Mouse (Mus musculus): ENCODE results near the gene Ttc9b. TPM values are rescaled to one million over a fixed set of nuclear protein-coding genes. Genes with fewer than 3 reads are reported as not detected.

Ttc9b gene
- polyA plus RNA-seq, 1 experiment from 2014 or later: 0.20 TPM

DNA sequence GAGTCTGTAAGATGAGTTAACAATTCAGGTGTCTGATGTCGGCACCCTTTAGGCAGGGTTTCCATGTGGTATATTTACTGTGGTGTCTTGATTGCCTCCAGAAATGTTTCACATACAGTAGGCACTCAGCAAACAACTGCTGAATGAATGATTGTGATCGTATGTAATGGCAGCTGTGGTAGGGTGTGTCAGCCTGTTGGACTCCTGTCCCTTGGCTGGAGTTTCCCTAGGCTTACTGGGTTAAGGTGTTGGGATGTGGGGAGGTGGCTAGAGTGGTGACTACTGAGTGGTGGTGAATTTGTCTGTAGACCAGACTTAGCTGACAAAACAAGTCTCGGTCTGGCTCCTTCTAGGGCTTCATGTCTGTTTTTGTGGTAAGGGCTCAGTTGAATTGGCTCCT is 43.3 kb upstream of the Ttc9b start:
- Histone ChIP-seq H3K4me2 (replicated peaks; ENCODE audit: low read depth, low read length) (no peak overlapping the region), H3K9ac (ENCODE audit: low read depth, low read length) (no peak overlapping the region), H3K4me1 (ENCODE audit: control insufficient read depth, insufficient read depth, low read length) (peaks cover 21% of the 10 kb centered on the region; the same call in 1 of the 2 replicates), H3K4me3 (ENCODE audit: low read length) (no peak overlapping the region), H3K9me3 (ENCODE audit: control insufficient read depth, low read length) (no peaks in the 10 kb centered on the region), H3K27me3 (ENCODE audit: control insufficient read depth, insufficient read depth, low read length) (no peaks in the 10 kb centered on the region), H3K27ac (ENCODE audit: low read depth, low read length) (no peak overlapping the region), H3K36me3 (ENCODE audit: control insufficient read depth, insufficient read depth, low read length) (peaks cover 27% of the 10 kb centered on the region; the same call in 1 of the 2 replicates)
- no peak for ATAC-seq (ENCODE audit: low FRiP score, low TSS enrichment)
- 93% methylated on average over 3 of the region's 3 CpGs for WGBS

DNA sequence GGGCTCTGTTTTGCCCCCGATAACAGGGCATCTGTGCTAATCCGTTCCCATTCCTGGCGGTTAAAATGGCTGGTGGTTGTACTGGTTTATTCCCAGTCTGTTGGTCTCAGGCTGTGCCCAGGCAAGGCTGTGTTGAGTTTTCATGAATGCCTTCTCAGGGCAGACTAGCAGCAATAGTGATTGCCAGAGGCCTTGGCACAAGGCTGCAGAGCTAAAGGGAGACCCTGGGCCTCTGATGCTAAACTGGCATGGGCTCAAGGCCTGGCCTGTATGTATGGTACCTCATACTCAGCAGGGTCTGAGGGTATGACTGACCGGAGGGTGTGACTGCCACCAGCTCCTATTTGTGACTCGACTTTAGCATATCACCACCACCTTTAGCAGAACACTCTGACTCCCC is 42.8 kb upstream of the Ttc9b start:
- WGBS: 94% methylated on average over 5 of the region's 5 CpGs
- no peak for ATAC-seq (ENCODE audit: low FRiP score, low TSS enrichment)
- H3K4me3 ChIP-seq (ENCODE audit: low read length): no peak overlapping the region
- H3K4me2 ChIP-seq (replicated peaks; ENCODE audit: low read depth, low read length): no peak overlapping the region
- H3K4me1 ChIP-seq (ENCODE audit: control insufficient read depth, insufficient read depth, low read length): peaks cover 20% of the 10 kb centered on the region; the same call in 1 of the 2 replicates
- H3K27ac ChIP-seq (ENCODE audit: low read depth, low read length): no peak overlapping the region
- no peak overlapping the region for H3K9ac ChIP-seq (ENCODE audit: low read depth, low read length)
- no peaks in the 10 kb centered on the region for H3K27me3 ChIP-seq (ENCODE audit: control insufficient read depth, insufficient read depth, low read length)
- H3K9me3 ChIP-seq (ENCODE audit: control insufficient read depth, low read length): no peaks in the 10 kb centered on the region
- H3K36me3 ChIP-seq (ENCODE audit: control insufficient read depth, insufficient read depth, low read length): peaks cover 30% of the 10 kb centered on the region; the same call in 1 of the 2 replicates

DNA sequence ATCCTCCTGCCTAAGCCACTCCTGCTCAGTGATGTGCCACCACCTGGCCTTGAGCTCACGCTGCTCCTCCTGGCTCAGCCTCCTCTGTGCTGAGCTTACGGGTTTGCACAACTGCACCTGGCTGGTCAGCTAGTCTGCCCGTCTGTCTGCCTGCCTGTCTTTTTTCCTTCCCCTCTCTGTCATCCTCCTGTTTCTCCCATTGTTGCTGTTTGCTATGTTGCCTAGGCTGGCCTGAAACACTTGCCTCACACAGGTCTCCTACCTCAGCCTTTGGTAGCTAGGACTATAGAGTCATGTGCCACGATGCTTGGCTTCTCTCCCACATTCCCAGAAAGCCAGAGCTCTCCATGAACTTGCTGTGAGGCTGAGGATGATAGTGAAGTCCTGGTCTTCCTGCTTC is 40.8 kb upstream of the Ttc9b start:
- Histone ChIP-seq H3K27me3 (ENCODE audit: control insufficient read depth, insufficient read depth, low read length) (no peaks in the 10 kb centered on the region), H3K27ac (ENCODE audit: low read depth, low read length) (no peak overlapping the region), H3K9me3 (ENCODE audit: control insufficient read depth, low read length) (no peaks in the 10 kb centered on the region), H3K36me3 (ENCODE audit: control insufficient read depth, insufficient read depth, low read length) (peaks cover 46% of the 10 kb centered on the region), H3K4me2 (replicated peaks; ENCODE audit: low read depth, low read length) (no peak overlapping the region), H3K4me1 (ENCODE audit: control insufficient read depth, insufficient read depth, low read length) (0 out of 2 replicates have a peak, but pooled peaks cover 3% of the 10 kb centered on the region), H3K4me3 (ENCODE audit: low read length) (no peak overlapping the region), H3K9ac (ENCODE audit: low read depth, low read length) (no peak overlapping the region)
- no peak for ATAC-seq (ENCODE audit: low FRiP score, low TSS enrichment)
- WGBS: 94% methylated on average over 4 of the region's 4 CpGs

DNA sequence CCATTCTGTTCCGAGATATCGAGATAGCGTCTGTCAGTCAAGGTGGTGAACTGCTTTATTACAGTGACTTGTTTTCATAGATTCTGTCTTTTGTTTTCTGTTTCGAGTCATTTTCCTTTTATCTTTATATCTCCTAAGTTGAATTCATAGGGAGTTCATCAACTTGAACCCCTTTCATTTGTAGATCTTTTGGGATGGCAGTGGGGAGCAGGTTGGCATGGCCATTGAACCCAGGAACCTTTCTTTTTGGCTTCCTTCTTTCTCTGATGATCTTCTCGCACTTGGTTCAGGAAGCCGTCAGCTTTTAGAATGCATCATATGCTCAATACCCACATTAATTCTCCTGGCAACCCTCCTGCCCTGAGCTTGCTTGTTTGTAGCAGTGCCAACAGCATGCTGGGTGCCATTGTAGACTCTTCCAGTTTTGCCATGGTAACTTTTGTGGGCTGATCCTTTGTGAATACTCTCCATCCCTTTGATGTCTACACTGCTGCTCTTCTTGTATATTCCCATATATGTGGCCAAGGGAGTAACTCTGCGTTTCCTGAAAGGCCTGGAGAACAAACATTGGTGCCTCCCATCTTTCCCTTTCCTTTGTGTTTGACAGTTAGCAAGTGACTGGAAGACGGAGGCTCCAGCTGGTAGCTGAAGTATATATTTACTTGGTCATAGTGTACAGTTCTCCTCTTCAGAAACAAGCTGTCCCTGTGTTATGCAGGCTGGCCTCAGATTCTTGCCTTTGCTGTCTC is 39.8 kb upstream of the Ttc9b start:
- Histone ChIP-seq H3K27me3 (ENCODE audit: control insufficient read depth, insufficient read depth, low read length) (no peaks in the 10 kb centered on the region), H3K27ac (ENCODE audit: low read depth, low read length) (no peak overlapping the region), H3K36me3 (ENCODE audit: control insufficient read depth, insufficient read depth, low read length) (peaks cover 55% of the 10 kb centered on the region), H3K4me1 (ENCODE audit: control insufficient read depth, insufficient read depth, low read length) (no peaks in the 10 kb centered on the region), H3K4me3 (ENCODE audit: low read length) (no peak overlapping the region), H3K9me3 (ENCODE audit: control insufficient read depth, low read length) (no peaks in the 10 kb centered on the region), H3K9ac (ENCODE audit: low read depth, low read length) (no peak overlapping the region), H3K4me2 (replicated peaks; ENCODE audit: low read depth, low read length) (no peak overlapping the region)
- no peak for ATAC-seq (ENCODE audit: low FRiP score, low TSS enrichment)
- WGBS: 82% methylated on average over 8 of the region's 8 CpGs

DNA sequence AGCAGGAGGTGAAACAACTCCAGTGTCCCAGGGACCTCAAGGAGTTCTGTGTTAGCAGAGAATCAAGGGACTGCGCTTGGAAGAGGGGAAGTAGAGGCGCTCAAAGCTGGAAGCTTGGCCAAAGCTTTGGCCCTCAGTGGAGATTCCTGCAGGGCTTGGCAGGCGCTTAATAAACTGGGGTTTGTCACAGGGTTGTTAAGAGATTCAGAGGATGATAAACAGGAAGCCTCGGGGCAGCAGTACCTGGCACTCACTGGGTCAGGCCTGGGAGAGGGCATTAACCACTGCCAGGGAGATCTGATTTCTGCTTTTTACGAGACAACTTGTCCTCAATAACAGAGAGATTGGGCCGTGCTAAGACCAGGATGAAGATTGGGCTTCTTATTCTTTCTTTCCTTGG is 32.7 kb upstream of the Ttc9b start:
- Histone ChIP-seq H3K4me1 (ENCODE audit: control insufficient read depth, insufficient read depth, low read length) (no peaks in the 10 kb centered on the region), H3K4me2 (replicated peaks; ENCODE audit: low read depth, low read length) (no peak overlapping the region), H3K9me3 (ENCODE audit: control insufficient read depth, low read length) (no peaks in the 10 kb centered on the region), H3K27me3 (ENCODE audit: control insufficient read depth, insufficient read depth, low read length) (no peaks in the 10 kb centered on the region), H3K27ac (ENCODE audit: low read depth, low read length) (no peak overlapping the region), H3K9ac (ENCODE audit: low read depth, low read length) (no peak overlapping the region), H3K36me3 (ENCODE audit: control insufficient read depth, insufficient read depth, low read length) (peaks cover 85% of the 10 kb centered on the region), H3K4me3 (ENCODE audit: low read length) (no peak overlapping the region)
- 74% methylated on average over 6 of the region's 6 CpGs for WGBS
- ATAC-seq (ENCODE audit: low FRiP score, low TSS enrichment): no peak

DNA sequence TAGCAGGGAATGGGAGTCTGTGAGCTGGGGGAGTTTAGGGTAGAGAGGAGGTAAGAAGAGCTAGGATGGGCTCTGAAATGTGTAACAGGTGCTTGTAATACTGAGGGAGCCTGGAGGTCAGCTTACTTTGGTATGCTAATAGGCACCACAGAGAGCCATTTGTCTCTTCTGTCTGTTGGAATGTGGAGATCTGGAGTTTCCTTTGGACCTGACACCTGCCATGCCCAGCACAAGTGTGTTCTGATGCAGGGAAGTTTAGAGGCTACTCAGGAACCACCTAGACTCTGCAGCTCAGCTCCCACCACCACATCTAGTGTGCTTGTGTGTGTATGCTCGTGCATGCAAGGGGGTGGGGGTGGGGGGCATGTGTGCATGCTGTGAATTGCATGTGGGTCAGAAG is 31.5 kb upstream of the Ttc9b start:
- Histone ChIP-seq H3K4me3 (ENCODE audit: low read length) (no peak overlapping the region), H3K9me3 (ENCODE audit: control insufficient read depth, low read length) (no peaks in the 10 kb centered on the region), H3K36me3 (ENCODE audit: control insufficient read depth, insufficient read depth, low read length) (peaks cover 83% of the 10 kb centered on the region), H3K4me1 (ENCODE audit: control insufficient read depth, insufficient read depth, low read length) (no peaks in the 10 kb centered on the region), H3K27me3 (ENCODE audit: control insufficient read depth, insufficient read depth, low read length) (no peaks in the 10 kb centered on the region), H3K4me2 (replicated peaks; ENCODE audit: low read depth, low read length) (no peak overlapping the region), H3K27ac (ENCODE audit: low read depth, low read length) (no peak overlapping the region), H3K9ac (ENCODE audit: low read depth, low read length) (no peak overlapping the region)
- no peak for ATAC-seq (ENCODE audit: low FRiP score, low TSS enrichment)
- 62% methylated on average over 1 of the region's 1 CpGs for WGBS

DNA sequence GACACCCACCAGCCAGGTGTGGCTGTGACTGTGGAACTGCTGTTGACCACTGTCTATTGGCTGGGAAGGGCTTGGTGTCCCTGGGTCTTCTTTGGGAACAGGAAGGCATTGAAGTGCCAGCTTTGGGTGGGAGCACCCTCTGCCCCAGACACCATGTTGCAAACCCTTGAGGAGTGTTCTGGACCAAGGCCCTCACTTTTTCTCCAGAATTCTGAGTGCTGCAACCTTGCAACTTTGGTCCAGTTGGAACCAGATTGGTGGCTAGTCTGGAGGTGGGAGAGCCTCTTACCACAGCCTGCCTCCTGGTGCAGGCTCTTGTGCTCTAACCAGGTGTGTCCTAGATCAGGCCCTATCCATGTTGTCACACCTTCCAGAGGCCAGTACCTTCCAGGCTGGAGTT is 28.7 kb upstream of the Ttc9b start:
- Histone ChIP-seq H3K4me3 (ENCODE audit: low read length) (no peak overlapping the region), H3K36me3 (ENCODE audit: control insufficient read depth, insufficient read depth, low read length) (peaks cover 83% of the 10 kb centered on the region), H3K4me1 (ENCODE audit: control insufficient read depth, insufficient read depth, low read length) (no peaks in the 10 kb centered on the region), H3K27me3 (ENCODE audit: control insufficient read depth, insufficient read depth, low read length) (no peaks in the 10 kb centered on the region), H3K9me3 (ENCODE audit: control insufficient read depth, low read length) (no peaks in the 10 kb centered on the region), H3K9ac (ENCODE audit: low read depth, low read length) (no peak overlapping the region), H3K27ac (ENCODE audit: low read depth, low read length) (no peak overlapping the region), H3K4me2 (replicated peaks; ENCODE audit: low read depth, low read length) (no peak overlapping the region)
- no peak for ATAC-seq (ENCODE audit: low FRiP score, low TSS enrichment)

DNA sequence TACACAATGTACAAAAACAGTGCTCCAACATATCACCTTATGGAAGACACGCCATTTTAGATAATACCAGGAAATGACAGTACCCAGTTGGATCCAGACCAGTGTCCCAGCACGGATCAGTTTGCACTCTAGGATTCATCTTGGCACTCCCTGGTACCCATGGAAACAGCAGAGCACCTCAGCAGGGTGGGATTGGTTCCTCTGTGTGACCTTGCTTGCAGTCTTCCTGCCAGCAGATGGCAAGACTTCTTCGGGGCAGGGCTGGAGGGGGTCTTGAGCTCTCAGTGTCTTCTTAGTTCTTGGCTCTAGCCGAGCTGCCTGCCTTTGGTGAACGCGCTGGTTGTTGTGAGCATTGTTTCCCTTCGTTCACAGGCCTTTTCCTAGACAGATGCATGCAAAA is 26.0 kb upstream of the Ttc9b start:
- H3K36me3 ChIP-seq (ENCODE audit: control insufficient read depth, insufficient read depth, low read length): peaks cover 81% of the 10 kb centered on the region
- ATAC-seq (ENCODE audit: low FRiP score, low TSS enrichment): no peak
- 91% methylated on average over 7 of the region's 7 CpGs for WGBS
- H3K4me1 ChIP-seq (ENCODE audit: control insufficient read depth, insufficient read depth, low read length): no peaks in the 10 kb centered on the region
- no peaks in the 10 kb centered on the region for H3K9me3 ChIP-seq (ENCODE audit: control insufficient read depth, low read length)
- H3K4me3 ChIP-seq (ENCODE audit: low read length): no peak overlapping the region
- H3K9ac ChIP-seq (ENCODE audit: low read depth, low read length): no peak overlapping the region
- H3K27me3 ChIP-seq (ENCODE audit: control insufficient read depth, insufficient read depth, low read length): no peaks in the 10 kb centered on the region
- H3K27ac ChIP-seq (ENCODE audit: low read depth, low read length): no peak overlapping the region
- no peak overlapping the region for H3K4me2 ChIP-seq (replicated peaks; ENCODE audit: low read depth, low read length)

DNA sequence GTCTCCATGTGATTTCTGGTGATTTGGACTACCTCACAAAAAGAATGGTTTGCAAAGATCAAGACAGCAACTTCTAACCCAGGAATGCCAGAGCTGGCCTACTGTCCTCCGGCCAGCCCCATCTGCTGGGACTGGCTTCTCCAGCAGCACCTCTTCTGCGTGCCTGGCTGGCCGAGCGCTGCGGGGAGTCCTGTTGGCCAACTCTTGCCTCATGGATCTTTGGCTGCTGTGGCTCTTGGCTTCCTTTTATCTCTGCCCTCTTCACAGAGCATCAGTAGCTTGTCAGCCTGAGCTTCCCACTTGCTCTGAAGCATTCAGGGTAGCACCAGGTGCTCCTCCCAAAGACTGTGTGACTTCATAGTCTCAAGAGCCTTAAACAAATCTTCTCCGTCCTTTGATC is 25.5 kb upstream of the Ttc9b start:
- H3K4me1 ChIP-seq (ENCODE audit: control insufficient read depth, insufficient read depth, low read length): no peaks in the 10 kb centered on the region
- no peak overlapping the region for H3K4me2 ChIP-seq (replicated peaks; ENCODE audit: low read depth, low read length)
- no peak overlapping the region for H3K4me3 ChIP-seq (ENCODE audit: low read length)
- H3K27me3 ChIP-seq (ENCODE audit: control insufficient read depth, insufficient read depth, low read length): no peaks in the 10 kb centered on the region
- H3K9ac ChIP-seq (ENCODE audit: low read depth, low read length): no peak overlapping the region
- ATAC-seq (ENCODE audit: low FRiP score, low TSS enrichment): no peak
- 97% methylated on average over 6 of the region's 6 CpGs for WGBS
- H3K36me3 ChIP-seq (ENCODE audit: control insufficient read depth, insufficient read depth, low read length): peaks cover 83% of the 10 kb centered on the region
- H3K9me3 ChIP-seq (ENCODE audit: control insufficient read depth, low read length): no peaks in the 10 kb centered on the region
- H3K27ac ChIP-seq (ENCODE audit: low read depth, low read length): no peak overlapping the region

All from kidney, embryonic 14.5 days (tissue).